Mouse (Mus musculus): Measurements from ENCODE around the gene Mbtps1.

The Mbtps1 gene

GRCm38 (mm10) chr8:119558603-119559401 is at the start of gene Mbtps1:
TSS of gene Mbtps1 (minus strand) at chr8:119558735.
- DNase-seq (ENCODE audit: low spot score), result peak; percentile 100

- DNase-seq (ENCODE audit: low spot score), result peak; percentile 73
Measured at GRCm38 (mm10) chr8:119606224-119606623, 47.7 kb upstream of the Mbtps1 start.

DNA sequence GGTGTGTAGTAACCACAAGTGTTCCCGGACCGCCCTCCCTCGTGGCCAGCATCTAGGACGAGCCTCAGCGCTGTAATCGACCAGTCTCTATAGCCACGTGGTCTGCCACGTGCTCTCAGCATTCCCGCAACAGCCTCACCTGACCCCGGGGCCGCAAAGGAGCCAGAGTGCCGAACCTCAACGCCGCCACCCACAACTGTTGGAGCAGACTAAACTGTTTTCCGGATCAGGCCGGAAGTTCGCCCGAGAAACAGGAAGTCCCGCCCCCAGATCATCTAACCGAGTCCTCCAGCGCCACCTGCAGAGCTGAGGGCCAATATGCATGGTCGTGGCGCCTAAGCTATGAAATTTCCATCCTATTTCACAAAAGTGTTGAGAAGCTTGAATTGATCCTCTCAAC is 46.5 kb upstream of the Mbtps1 start, which contains the start of gene Taf1c:
Taf1c (minus strand) TSS at position 227 of the 400 bp plus-strand sequence.
- peak; percentile 99 for DNase-seq (ENCODE audit: low spot score)

GRCm38 (mm10) chr8:119604398-119604803 is 45.9 kb upstream of the Mbtps1 start:
- DNase-seq (ENCODE audit: low spot score), result no peak

DNA sequence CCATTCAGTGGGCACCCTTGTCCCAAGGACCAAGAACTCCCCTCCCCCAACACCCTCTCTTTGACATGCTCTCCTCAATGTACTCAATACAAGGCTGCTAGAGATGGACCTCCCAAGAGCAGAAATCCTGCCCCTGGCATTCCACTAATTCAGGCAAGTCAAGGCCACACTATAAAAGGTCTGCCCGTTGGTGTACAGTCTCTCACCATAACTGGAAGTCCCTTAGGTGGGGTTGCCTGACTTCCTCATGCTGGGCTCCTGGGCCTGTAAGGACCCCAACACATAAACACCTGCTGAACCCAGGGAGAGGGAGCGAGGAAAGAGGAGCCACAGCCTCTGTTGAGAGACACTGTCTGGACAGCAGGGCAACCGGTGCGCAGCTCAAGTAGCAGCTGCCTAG is 45.2 kb upstream of the Mbtps1 start:
- DNase-seq (ENCODE audit: low spot score), result no peak

DNA sequence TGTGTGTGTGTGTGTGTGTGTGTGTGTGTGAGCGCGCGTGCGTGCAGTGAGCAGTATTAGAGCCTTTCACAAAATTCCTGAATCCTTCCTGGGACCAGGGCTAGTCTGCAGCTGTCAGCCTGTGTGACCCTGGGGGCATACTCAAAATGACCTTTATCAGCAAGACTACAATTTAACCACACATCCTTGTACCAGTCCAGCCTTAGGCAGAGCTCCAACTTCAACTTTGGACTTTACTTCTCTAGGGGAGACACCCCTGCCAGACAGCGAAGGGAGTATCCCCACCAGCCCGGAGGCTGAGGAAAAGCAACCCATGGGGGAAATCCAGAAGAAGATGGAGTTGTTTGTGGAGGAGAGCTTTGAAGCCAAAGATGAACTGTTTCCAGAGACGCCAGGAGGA is 32.9 kb upstream of the Mbtps1 start:
- no peak for DNase-seq (ENCODE audit: low spot score)

GRCm38 (mm10) chr8:119590348-119590747 is 31.8 kb upstream of the Mbtps1 start:
- DNase-seq (ENCODE audit: low spot score), result no peak

DNA sequence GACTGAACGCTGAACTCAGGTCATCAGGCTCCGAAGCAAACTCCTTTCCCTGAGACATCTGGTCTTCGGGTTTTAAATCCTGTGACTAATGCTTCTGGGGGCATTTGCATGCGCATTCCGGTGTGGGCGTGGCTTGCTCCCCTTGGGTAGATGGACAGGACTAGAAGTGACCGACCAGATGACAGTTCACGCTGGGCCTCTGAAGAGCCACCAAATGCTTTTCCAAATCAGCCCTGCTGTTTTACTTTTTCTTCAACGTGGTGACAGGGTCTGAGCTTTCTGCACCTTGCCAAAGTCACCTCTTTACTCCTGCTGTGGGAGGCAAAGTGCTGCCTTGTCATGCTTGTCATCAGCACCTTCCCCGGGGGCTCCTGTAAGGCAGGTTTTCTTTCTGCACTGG is 30.3 kb upstream of the Mbtps1 start:
- DNase-seq (ENCODE audit: low spot score), result peak; percentile 62

GRCm38 (mm10) chr8:119588321-119588720 is 29.8 kb upstream of the Mbtps1 start:
- no peak for DNase-seq (ENCODE audit: low spot score)

- DNase-seq (ENCODE audit: low spot score), result no peak
Measured at GRCm38 (mm10) chr8:119585901-119586300, 27.4 kb upstream of the Mbtps1 start.

DNA sequence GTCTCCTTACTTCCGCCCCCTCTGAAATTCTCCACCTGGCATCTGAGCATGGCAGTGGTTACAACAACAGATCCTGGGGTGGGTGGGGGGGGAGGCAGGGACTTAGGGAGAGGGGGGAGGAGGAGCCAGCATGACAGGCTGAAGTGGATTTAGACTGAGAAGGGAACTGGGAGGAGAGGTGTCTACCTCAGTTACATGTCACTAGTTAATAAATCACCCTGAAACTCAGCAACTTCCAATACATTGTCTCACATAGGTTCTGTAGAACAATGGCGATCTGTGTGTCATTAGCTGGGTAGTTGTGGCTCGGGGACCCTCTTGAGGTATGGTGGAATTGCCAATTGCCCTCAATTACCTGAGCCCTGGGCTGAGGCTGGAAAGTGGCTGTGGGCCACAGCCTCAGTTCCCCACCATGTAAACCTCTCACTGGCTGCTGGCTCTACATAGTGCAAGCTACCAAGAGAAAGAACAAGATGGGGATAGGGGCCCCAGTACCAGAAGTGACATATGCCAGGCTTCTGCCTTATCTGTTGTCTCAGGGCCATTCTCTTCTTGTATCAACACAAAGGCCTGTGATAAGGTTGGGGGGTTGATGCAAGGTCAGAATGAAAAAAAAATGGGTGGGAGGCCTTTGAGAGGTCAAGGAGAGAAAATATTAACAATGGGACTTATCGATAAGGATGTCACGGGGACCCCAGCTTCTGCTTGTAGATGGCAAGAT is 22.1 kb upstream of the Mbtps1 start:
- no peak for DNase-seq (ENCODE audit: low spot score)

- DNase-seq (ENCODE audit: low spot score), result no peak
Measured at GRCm38 (mm10) chr8:119579096-119579495, 20.6 kb upstream of the Mbtps1 start.

GRCm38 (mm10) chr8:119575366-119575726 is 16.8 kb upstream of the Mbtps1 start:
- no peak for DNase-seq (ENCODE audit: low spot score)

- peak; percentile 97 for DNase-seq (ENCODE audit: low spot score)
Measured at GRCm38 (mm10) chr8:119574437-119575365, 16.2 kb upstream of the Mbtps1 start, which contains the start of the genes Hsdl1 and Dnaaf1. TSS of gene Hsdl1 (minus strand) at chr8:119575183. TSS of gene Dnaaf1 (plus strand) at chr8:119575235.

- DNase-seq (ENCODE audit: low spot score), result no peak
Measured at GRCm38 (mm10) chr8:119572411-119572810, 13.9 kb upstream of the Mbtps1 start.

- no peak for DNase-seq (ENCODE audit: low spot score)
Measured at GRCm38 (mm10) chr8:119571135-119571534, 12.6 kb upstream of the Mbtps1 start.

DNA sequence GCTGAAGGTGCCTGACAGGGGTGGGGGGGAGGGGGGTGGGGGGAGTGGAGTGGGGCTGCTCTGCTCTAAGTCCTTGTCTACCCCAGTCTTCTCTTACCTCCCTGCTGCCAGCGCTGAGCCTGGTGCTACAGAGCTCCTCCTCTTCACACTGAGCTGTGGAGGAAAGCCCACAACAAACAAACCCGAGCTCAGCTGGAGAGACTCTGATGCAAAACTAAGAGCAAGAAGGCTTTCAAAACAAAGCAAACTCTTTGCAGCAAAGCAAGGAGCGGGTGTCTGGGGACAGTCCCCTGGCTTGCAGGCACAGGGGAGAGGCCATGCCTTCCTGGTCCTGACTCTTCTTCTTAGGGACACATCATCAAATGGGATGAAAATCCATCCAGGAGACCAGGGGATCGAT is 11.3 kb upstream of the Mbtps1 start:
- DNase-seq (ENCODE audit: low spot score), result no peak

- no peak for DNase-seq (ENCODE audit: low spot score)
Measured at GRCm38 (mm10) chr8:119568951-119569350, 10.4 kb upstream of the Mbtps1 start.

DNA sequence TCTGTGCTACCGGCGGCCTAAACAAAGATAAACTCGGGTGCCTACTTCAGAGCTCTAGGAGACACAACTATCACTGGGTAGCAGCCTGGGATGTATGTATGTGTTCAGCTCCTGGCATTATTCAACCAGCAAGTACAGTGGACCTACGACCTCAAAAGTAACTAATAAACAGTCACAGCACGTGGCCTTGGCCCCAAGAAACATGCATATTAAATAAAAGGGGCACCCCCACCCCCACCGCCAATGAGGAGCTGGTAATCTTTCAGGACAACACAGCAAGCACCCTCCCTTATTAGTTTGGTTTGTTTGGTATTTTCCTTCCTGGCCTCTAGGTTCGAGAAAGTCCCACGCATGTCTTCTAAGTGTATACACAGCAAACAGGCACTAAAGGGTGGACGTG is 9.7 kb upstream of the Mbtps1 start:
- no peak for DNase-seq (ENCODE audit: low spot score)

DNA sequence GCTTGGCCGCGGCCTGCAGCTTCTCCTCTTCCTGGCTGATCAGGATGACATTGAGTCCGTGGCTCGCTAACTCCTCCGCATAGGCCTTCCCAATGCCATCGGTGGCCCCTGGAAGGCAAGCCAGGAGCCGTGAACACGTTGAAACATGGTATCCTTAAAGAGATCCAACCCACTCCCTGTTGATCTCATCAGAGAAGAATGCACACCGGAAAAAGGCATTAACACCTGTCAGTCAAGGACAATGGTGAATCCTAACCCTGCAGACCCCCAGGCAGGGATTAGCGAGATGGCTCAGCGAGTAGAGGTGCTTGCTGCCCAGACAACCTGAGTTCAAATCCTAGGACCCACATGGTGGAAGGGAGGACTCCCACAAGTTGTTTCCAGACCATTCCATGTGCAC is 7.8 kb upstream of the Mbtps1 start:
- no peak for DNase-seq (ENCODE audit: low spot score)

DNA sequence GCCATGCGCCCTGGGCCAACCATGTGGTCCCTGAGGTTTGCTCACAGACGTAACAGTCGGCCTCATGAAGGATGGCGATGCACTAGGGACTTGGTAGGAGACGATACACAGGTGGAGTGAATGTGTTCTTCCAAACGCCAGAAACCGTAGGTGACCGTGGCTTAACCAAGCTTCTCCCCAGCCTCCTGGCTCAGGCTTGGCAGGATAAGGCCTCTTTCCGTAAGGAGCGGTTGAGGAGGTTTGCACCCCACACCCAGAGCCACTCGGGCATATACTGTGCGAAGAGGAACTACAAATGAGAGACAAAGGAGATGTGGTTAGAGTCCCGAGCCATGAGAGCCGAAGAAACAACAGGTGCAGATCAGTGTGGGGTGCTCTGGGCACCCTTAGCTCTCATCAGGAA is 5.3 kb upstream of the Mbtps1 start:
- DNase-seq (ENCODE audit: low spot score), result no peak

DNA sequence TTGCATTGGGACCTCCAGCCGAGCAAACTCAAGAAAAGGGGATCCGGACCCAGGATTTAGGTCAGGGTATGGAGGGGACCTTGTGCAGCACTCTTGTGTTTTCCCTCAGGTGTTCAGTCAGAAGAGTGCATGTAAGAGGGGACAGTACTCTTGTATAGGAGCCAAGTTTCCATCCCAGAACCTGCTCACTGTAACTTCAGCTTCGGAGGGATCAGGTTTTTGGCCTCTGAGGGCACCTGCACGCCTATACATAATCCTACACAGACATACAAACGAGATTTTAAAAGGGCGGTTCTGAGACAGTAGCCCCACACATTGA is 826 bp upstream of the Mbtps1 start:
- no peak for DNase-seq (ENCODE audit: low spot score)

Data from MN1 (cell line).